Mouse (Mus musculus): Measurements from ENCODE around the gene Ptcd2. TPM values are rescaled to one million over a fixed set of nuclear protein-coding genes. Genes with fewer than 3 reads are reported as not detected.

Ptcd2 gene
- polyA plus RNA-seq, 2 experiments = 13.3 to 28.4 TPM

DNA sequence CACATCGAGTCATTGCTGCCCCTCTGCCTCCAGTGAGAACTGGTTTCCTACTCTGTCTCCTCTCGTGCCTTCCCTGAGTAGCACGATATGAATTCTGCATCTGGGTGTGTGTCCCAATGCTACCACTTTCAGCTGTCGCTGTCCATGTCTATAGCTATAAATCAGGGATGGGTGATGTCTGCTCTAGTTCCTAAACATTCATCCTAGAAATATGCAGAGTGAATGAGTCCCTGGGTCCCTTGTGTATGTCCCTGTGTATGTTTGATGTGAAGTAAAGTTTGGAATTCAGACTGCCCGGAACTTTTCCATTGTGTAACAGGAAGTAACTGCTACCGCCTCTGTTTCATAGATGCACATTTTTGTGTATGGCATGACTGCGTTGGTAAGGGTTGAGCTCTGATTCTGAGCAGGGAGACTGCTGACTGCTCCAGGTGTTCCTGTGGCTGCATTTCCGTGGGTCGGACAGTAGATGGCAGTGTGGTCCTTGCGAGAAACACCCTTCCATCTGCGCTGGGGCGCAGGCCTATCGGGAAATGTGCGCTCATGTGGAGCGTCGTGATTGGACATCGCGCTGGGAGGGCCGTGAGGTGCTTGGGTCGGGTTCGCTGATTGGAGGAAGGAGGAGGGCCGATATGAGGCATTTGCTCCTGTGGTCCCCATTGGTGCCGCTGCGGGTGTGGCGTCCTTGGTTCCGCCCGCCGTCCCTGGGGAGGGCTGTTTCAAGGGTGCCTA is 8.4 kb upstream of the Ptcd2 start:
- no peaks in the 10 kb centered on the region for H3K9me3 ChIP-seq (ENCODE audit: control insufficient read depth, low read length)
- peak; percentile 100 for ATAC-seq (ENCODE audit: insufficient read depth)
- peaks cover 4 to 5% of the 10 kb centered on the region in 2 experiments; a peak in 3 of 4 replicates for H3K4me1 ChIP-seq (replicated peaks; ENCODE audit: control insufficient read depth in 2 of 2, insufficient read depth in 2 of 2, low read length in 1 of 2)
- no peak overlapping the region; the same call in 1 of the 2 replicates for H3K9ac ChIP-seq (replicated peaks)
- no peaks in the 10 kb centered on the region for H3K27me3 ChIP-seq (ENCODE audit: control insufficient read depth, insufficient read depth, low read length)
- peak; percentile 100 for TF ChIP-seq CTCF (IDR thresholded peaks at IDR 0.05; ENCODE audit: low read depth)
- no peak for TF ChIP-seq EP300 (IDR thresholded peaks at IDR 0.05; ENCODE audit: low read depth)
- H3K36me3 ChIP-seq (replicated peaks; ENCODE audit: control insufficient read depth, insufficient read depth, low read depth) = no peaks in the 10 kb centered on the region; the same call in none of the 2 replicates
- 10% methylated on average over 28 of the region's 28 CpGs for WGBS (ENCODE audit: insufficient replicate concordance)
- H3K4me2 ChIP-seq (ENCODE audit: low read depth) = peak overlapping the region; percentile 87
- H3K4me3 ChIP-seq (ENCODE audit: insufficient read depth in 1 of 2, low read depth in 2 of 2, low read length in 2 of 2) = peak overlapping the region; percentile 51 to 53
- H3K27ac ChIP-seq = no peak overlapping the region
- DNase-seq (ENCODE audit: low read depth in 3 of 3, low spot score in 3 of 3) = peak; percentile 94 to 95 (median 94)

DNA sequence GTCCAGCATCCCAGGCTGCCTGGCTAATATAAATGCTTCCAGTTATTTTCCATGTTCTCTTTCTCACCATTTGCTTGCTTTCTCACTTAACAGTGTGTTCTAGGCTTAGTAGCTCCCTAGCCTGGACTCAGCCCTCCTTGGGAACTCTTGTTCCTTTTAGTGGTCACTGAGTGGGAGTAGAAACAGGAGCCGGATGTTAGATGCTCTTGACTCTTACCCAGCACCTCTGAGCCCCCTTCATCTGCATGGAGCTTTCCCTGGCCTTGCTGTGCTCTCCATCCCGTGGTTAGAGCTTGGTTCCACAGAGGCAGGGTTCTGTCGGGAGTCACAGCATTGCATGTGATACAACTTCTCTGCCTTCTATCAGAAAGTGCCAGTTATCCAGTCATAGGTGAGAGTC is 7.1 kb upstream of the Ptcd2 start:
- no peak overlapping the region for H3K4me3 ChIP-seq (ENCODE audit: insufficient read depth in 1 of 2, low read depth in 2 of 2, low read length in 2 of 2)
- 64% methylated on average over 3 of the region's 3 CpGs for WGBS (ENCODE audit: insufficient replicate concordance)

DNA sequence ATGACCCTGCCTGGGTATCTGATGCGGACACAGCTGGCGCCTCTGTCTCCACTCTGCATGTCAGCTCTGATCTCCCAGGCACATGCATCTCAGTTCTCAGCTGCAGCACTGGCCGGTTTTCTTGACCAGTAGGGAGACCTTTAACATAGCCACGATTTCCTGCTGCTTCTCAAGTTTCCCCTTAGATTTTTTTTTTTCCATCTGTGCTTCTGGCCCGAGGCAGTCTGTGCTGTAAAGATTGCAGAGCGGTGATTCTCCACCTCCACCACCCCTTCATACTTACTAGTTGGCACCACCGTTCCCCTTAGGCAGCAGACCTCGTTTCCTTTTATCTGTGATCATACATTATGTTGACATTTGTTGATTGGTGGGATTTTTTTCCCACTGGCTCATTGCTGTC is 6.7 kb upstream of the Ptcd2 start:
- H3K9me3 ChIP-seq (ENCODE audit: control insufficient read depth, low read length) = no peaks in the 10 kb centered on the region
- TF ChIP-seq EP300 (IDR thresholded peaks at IDR 0.05; ENCODE audit: low read depth) (no peak), CTCF (IDR thresholded peaks at IDR 0.05; ENCODE audit: low read depth) (no peak)
- 53% methylated on average over 8 of the region's 8 CpGs for WGBS (ENCODE audit: insufficient replicate concordance)
- no peak for DNase-seq (ENCODE audit: low read depth in 3 of 3, low spot score in 3 of 3)
- no peaks in the 10 kb centered on the region for H3K27me3 ChIP-seq (ENCODE audit: control insufficient read depth, insufficient read depth, low read length)
- H3K4me3 ChIP-seq (ENCODE audit: insufficient read depth in 1 of 2, low read depth in 2 of 2, low read length in 2 of 2) = no peak overlapping the region
- no peak for ATAC-seq (ENCODE audit: insufficient read depth)
- no peaks in the 10 kb centered on the region; the same call in none of the 2 replicates for H3K36me3 ChIP-seq (replicated peaks; ENCODE audit: control insufficient read depth, insufficient read depth, low read depth)
- H3K9ac ChIP-seq (replicated peaks) = no peak overlapping the region
- peaks cover 4 to 5% of the 10 kb centered on the region in 2 experiments; a peak in 3 of 4 replicates for H3K4me1 ChIP-seq (replicated peaks; ENCODE audit: control insufficient read depth in 2 of 2, insufficient read depth in 2 of 2, low read length in 1 of 2)
- no peak overlapping the region for H3K27ac ChIP-seq
- H3K4me2 ChIP-seq (ENCODE audit: low read depth) = no peak overlapping the region

More for the DNA sequence above, 7.1 kb upstream of the Ptcd2 start:
- no peak overlapping the region for H3K27ac ChIP-seq
- H3K4me2 ChIP-seq (ENCODE audit: low read depth) = no peak overlapping the region
- no peaks in the 10 kb centered on the region for H3K27me3 ChIP-seq (ENCODE audit: control insufficient read depth, insufficient read depth, low read length)
- ATAC-seq (ENCODE audit: insufficient read depth) (no peak), DNase-seq (ENCODE audit: low read depth in 3 of 3, low spot score in 3 of 3) (no peak)
- no peaks in the 10 kb centered on the region; the same call in none of the 2 replicates for H3K36me3 ChIP-seq (replicated peaks; ENCODE audit: control insufficient read depth, insufficient read depth, low read depth)
- no peak for TF ChIP-seq EP300 (IDR thresholded peaks at IDR 0.05; ENCODE audit: low read depth)
- no peak for TF ChIP-seq CTCF (IDR thresholded peaks at IDR 0.05; ENCODE audit: low read depth)
- H3K9ac ChIP-seq (replicated peaks) = no peak overlapping the region
- H3K9me3 ChIP-seq (ENCODE audit: control insufficient read depth, low read length) = no peaks in the 10 kb centered on the region
- H3K4me1 ChIP-seq (replicated peaks; ENCODE audit: control insufficient read depth in 2 of 2, insufficient read depth in 2 of 2, low read length in 1 of 2) = peaks cover 4 to 5% of the 10 kb centered on the region in 2 experiments; a peak in 3 of 4 replicates

DNA sequence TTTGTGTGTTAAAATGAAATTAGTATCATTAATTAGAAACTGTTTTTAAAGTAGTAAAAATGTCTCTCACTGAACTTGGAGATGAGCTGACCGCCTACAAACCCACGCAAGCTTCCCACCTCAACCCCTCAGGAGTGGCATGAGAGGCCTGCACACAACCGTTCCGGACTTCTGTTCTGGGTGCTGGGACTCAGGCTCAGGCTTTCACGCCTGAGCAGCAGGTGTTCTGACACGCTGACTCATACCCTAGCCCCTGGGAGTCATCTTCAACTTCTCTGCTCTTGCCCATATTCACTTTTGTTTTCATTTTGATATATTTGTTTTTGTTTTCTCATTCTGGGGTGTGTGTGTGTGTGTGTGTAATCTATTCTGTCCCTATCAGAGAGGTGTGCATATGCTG is 5.5 kb upstream of the Ptcd2 start:
- Histone ChIP-seq H3K27ac (no peak overlapping the region), H3K36me3 (replicated peaks; ENCODE audit: control insufficient read depth, insufficient read depth, low read depth) (no peaks in the 10 kb centered on the region; the same call in none of the 2 replicates), H3K4me1 (replicated peaks; ENCODE audit: control insufficient read depth in 2 of 2, insufficient read depth in 2 of 2, low read length in 1 of 2) (peaks cover 8% of the 10 kb centered on the region in 2 experiments; a peak in 3 of 4 replicates), H3K4me3 (ENCODE audit: insufficient read depth in 1 of 2, low read depth in 2 of 2, low read length in 2 of 2) (no peak overlapping the region), H3K9ac (replicated peaks) (no peak overlapping the region), H3K9me3 (ENCODE audit: control insufficient read depth, low read length) (no peaks in the 10 kb centered on the region), H3K4me2 (ENCODE audit: low read depth) (no peak overlapping the region), H3K27me3 (ENCODE audit: control insufficient read depth, insufficient read depth, low read length) (no peaks in the 10 kb centered on the region)
- TF ChIP-seq EP300 (IDR thresholded peaks at IDR 0.05; ENCODE audit: low read depth) = no peak
- TF ChIP-seq CTCF (IDR thresholded peaks at IDR 0.05; ENCODE audit: low read depth) = no peak
- WGBS (ENCODE audit: insufficient replicate concordance) = 80% methylated on average over 6 of the region's 6 CpGs
- DNase-seq (ENCODE audit: low read depth in 3 of 3, low spot score in 3 of 3) (no peak), ATAC-seq (ENCODE audit: insufficient read depth) (no peak)

DNA sequence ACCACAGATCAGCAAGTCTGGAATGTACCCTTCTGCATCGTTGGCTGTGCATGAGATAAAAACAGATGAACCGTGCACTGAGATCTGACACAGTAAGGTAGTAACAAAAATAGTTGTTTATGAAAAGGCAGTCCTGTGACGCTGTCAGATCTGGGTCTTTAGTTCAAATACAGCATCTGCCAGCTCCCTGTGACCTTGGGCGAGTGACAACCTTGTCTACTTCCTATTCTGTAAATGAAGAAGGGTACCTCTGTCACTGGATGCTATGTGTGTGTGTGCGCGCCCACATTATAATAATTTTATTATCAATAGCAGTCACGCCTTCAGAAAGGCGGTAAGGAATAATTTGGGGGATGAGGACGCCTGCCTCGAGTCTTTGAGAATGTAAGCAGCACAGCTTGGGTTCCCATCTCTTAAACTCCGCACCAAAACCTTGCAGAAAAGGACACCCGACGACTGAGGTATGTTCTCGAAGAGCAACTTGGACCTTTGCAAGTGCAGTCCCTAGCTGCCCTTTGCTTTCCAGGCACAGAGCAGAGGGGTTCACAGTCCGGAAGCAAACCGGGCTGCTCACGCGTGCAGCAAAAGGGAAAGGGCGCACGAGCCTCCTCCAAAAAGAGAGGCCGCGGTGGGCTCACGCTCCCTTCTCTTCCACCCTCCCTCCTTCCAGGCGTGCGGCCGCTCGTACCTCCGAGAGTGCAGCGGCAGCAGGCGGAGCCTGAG is 468 bp downstream of the Ptcd2 start:
- TF ChIP-seq CTCF (IDR thresholded peaks at IDR 0.05; ENCODE audit: low read depth) (no peak), EP300 (IDR thresholded peaks at IDR 0.05; ENCODE audit: low read depth) (no peak)
- no peaks in the 10 kb centered on the region for H3K9me3 ChIP-seq (ENCODE audit: control insufficient read depth, low read length)
- peaks cover 5% of the 10 kb centered on the region for H3K36me3 ChIP-seq (replicated peaks; ENCODE audit: control insufficient read depth, insufficient read depth, low read depth)
- H3K27ac ChIP-seq = peak overlapping the region; percentile 5
- H3K4me1 ChIP-seq (replicated peaks; ENCODE audit: control insufficient read depth in 2 of 2, insufficient read depth in 2 of 2, low read length in 1 of 2) = peaks cover 7 to 9% of the 10 kb centered on the region in 2 experiments; a peak in 3 of 4 replicates
- peak; percentile 69; the same call in 1 of the 2 replicates for ATAC-seq (ENCODE audit: insufficient read depth)
- no peaks in the 10 kb centered on the region for H3K27me3 ChIP-seq (ENCODE audit: control insufficient read depth, insufficient read depth, low read length)
- peak overlapping the region; percentile 85 to 86 for H3K4me3 ChIP-seq (ENCODE audit: insufficient read depth in 1 of 2, low read depth in 2 of 2, low read length in 2 of 2)
- peak overlapping the region; percentile 65 for H3K9ac ChIP-seq (replicated peaks)
- H3K4me2 ChIP-seq (ENCODE audit: low read depth) = peak overlapping the region; percentile 88
- no peak for DNase-seq (ENCODE audit: low read depth in 3 of 3, low spot score in 3 of 3)
- WGBS (ENCODE audit: insufficient replicate concordance) = under 1% methylated on average over 30 of the region's 30 CpGs
